Mouse (Mus musculus): ENCODE data around the gene Kat6b. TPM values are rescaled to one million over a fixed set of nuclear protein-coding genes. Genes with fewer than 3 reads are reported as not detected.
"Not testable (repeated sequence)": the region's sequence is repeated elsewhere in the genome, so short reads cannot be mapped to it uniquely, and the experiment has no call there.

Kat6b gene
- polyA plus RNA-seq (2015; fragmentation: Nextera tagmentation; extraction: Ambion mirVana), result 5.5 and 8.1 TPM in 2 replicates

DNA sequence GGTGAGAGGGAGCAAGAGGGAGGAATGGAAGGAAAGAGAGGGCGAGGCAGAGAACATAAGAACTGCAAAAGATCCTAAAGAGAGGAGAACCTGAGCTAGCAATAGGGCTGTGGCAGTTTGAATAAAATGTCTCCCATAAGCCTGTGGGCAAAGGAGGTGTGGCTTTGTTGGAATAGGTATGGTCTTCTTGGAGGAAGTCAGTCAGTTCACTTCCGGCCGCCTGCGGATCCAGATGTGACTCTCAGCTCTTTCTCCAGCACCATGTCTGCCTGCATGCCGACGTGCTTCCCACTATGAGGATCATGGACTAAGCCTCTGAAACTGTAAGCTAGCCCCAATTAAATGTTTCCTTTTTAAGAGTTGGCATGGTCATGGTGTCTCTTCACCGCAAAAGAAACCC, at the start of gene Kat6b:
Kat6b (plus strand) TSS at position 204 of the 400 bp plus-strand sequence.
- no peak for DNase-seq (ENCODE audit: low spot score)

- DNase-seq (ENCODE audit: low spot score), result no peak
Measured at GRCm38 (mm10) chr14:21433415-21433814, 47.8 kb upstream of the Kat6b start.

DNA sequence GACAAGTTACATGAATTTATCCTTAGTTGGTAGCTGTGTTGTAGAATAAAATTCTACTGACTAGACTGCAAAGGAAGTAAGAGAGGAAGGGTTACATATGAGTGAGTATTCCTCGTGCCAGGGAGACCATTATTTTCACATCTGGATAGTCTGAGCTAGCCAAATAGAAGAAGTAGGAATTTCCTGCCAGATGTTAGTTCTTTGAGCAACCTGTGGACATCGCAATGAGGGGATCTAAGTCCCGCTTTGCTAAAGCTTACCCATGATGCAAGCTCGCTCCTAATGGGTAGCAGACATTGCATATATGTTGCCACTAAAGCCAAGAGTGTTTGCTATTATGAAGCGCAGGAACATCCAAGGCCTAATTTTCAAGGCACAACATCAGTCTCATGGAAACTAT, 47.2 kb upstream of the Kat6b start:
- DNase-seq (ENCODE audit: low spot score), result no peak

DNA sequence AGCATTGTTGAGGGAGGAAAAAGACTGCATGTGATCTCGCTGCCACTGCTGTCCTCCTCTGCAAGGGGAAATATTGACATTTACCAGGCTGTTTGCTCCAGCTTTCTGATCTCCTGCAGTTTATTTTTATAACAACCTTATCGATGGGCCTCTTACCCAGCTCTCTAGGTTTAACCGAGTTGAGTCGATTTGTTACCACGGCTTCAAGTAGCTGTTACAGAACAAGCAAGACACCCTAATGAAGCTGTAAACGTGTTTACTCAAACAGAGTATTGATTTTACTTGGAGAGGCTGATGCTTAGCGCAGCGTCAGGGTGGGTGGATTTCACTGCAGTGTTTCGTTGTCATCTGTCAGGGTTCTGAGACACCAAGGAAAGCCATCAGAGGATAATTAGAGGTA, 46.5 kb upstream of the Kat6b start:
- no peak for DNase-seq (ENCODE audit: low spot score)

DNA sequence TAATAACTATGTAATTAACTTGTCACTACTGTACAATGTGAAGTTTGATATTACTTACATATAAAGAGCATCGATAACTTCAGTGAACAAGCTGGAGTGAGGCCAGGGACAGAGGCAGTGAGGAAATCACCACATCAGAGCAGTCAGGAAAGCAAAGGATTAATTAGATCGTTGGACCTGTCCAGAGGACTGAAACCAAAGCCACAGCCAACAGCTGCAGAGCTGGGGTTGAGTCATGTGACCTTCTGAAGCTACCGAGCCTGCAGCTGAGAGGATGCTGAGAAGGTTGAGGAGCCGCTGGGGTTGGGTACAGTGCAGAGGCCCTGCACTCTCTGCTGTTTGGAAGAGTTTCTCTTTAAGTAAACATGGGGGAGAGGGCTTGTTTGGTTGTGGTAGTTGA, 41.4 kb upstream of the Kat6b start:
- DNase-seq (ENCODE audit: low spot score), result peak; percentile 51

DNA sequence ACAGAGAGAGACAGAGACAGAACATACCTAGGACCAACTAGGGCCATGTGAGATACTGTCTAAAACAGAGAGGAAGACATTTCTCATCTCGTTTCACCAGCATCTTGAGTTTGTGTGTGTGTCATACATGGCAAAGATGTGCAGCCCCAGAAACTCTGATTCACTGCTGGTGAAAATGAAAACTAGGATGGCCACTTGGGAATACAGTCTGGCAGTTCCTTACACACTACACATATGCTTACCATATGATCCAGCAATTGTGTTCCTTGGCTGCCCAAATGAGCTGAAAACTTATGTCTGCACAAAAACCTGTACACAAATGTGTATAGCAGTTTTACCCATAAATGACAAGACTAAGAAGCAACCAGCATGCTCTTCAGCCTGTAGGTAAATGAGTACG, 40.7 kb upstream of the Kat6b start:
- DNase-seq (ENCODE audit: low spot score), result no peak

GRCm38 (mm10) chr14:21441772-21442533, 39.3 kb upstream of the Kat6b start:
- DNase-seq (ENCODE audit: low spot score), result no peak

GRCm38 (mm10) chr14:21452581-21452980, 28.7 kb upstream of the Kat6b start:
- DNase-seq (ENCODE audit: low spot score), result no peak

- no peak for DNase-seq (ENCODE audit: low spot score)
Measured at GRCm38 (mm10) chr14:21453896-21454295, 27.3 kb upstream of the Kat6b start.

DNA sequence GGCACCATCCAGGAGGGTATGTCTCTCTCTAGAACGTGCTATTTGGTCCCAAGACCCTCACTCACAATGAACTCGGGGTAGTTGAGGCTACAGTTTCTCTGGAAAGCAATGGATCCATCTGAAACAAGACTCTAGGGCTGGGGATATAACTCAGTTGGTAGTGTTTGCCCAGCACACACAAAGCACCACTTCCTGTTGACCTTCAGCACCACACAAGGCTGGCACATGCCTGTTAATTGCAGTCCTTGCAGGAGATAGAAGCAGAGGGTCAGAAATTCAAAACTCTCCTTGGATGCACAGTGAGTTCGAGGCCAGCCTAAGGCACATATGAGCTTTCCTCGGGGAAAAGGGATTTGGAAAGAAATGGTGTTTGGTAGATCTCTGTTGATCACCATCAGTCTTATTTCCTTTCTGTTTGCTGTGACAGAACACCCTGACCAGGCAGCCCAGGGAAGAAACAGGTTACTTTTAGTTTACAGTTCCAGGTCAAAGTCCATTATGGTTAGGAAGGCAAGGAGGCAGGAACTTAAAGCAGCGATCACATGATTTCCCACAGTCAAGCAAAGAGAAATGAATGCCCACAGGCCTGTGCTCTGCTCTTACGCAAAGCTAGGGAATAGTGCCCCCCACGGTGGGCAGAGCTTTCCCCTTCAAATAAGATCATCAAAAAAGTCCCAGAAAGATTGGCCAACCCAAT, 25.4 kb upstream of the Kat6b start:
- DNase-seq (ENCODE audit: low spot score), result no peak

- DNase-seq (ENCODE audit: low spot score), result no peak
Measured at GRCm38 (mm10) chr14:21456526-21456925, 24.7 kb upstream of the Kat6b start.

- DNase-seq (ENCODE audit: low spot score), result no peak
Measured at GRCm38 (mm10) chr14:21457876-21458275, 23.4 kb upstream of the Kat6b start.

DNA sequence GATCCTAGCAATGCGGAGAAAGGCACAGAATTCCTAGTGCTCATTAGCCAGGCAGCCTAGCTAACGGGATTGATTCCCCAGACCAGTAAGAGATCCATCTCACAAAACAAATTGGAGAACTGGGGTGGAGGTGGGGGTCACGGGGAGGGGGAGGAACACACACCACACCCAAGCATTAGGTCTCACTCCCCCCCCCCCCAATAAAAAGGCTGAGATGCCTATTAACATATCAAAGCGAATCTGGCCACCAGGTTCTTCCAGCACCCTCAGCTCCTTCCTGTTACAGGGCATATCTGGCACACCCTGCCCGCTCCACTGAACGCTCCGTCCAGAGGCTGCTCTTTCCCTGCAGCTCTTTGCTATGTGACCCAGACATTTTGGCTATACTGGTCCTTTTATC, 22.5 kb upstream of the Kat6b start:
- DNase-seq (ENCODE audit: low spot score), result no peak

DNA sequence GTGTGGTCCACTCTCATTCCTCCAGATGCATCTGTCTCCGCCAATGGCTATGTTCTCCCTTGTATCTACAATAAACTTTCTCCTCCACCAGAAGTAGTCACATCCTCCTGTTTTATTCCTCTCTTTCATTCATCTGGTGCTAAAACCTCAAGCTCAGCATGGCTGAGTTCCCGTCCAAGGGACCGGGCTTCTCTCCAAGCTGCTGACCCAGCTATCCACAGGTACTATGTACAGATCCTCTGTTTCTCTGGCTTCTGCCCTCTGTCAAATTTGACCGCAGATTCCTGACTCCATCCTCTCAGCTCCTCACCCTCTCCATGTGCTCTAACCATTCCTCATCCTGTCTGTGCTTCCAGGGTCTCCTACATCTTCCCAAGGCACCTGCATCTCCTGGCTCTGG, 22.1 kb upstream of the Kat6b start:
- no peak for DNase-seq (ENCODE audit: low spot score)

GRCm38 (mm10) chr14:21462398-21462797, 18.8 kb upstream of the Kat6b start:
- DNase-seq (ENCODE audit: low spot score), result no peak

DNA sequence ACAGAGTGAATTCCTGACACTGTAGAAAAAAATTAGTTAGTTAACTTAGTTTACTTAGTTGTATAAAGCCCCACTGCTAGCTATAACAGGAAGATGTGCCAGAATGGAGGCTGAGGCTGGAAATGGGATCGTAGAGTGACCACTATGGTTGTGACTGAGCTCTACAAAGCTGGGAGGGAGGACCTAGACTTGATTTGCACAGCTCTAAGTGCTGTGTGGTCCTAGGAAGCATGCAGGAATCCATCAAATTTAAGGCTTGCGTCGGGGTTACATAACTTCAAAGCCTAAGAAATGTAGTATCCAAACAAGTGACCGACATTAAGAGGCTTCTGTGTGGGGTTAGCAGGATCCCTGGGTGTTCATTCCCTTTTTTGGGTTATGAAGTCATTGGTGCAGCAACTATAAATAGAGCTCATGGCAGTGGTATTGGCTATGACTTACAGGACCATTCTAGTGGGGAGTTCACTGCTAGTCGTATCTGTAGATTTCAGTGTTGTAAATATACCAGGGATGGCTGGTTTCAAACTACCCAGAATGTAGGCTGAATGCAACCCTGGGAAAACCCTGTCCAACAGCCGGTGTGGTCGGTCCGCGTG, 18.0 kb upstream of the Kat6b start:
- DNase-seq (ENCODE audit: low spot score), result no peak

DNA sequence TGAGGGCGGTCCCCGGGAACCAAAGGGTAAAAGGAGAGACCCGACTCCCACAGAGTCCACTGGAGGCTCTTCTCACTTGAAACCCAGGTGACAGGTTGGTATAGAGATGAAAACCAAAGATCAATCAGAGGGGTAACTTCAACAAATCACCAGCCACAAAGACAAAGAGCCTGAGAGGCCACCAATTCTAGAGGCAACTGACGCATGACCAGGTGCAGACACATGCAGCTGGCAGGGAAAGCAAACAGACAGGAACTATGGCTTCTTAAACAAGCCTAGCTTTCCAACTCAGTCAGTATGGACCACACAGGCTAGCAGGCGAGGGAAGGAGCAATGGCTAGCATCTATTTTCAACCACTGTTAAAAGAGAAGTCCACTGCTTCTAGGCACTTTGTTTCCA, 10.8 kb upstream of the Kat6b start:
- DNase-seq (ENCODE audit: low spot score), result peak; percentile 76

- DNase-seq (ENCODE audit: low spot score), result no peak
Measured at GRCm38 (mm10) chr14:21471975-21472374, 9.3 kb upstream of the Kat6b start.

DNA sequence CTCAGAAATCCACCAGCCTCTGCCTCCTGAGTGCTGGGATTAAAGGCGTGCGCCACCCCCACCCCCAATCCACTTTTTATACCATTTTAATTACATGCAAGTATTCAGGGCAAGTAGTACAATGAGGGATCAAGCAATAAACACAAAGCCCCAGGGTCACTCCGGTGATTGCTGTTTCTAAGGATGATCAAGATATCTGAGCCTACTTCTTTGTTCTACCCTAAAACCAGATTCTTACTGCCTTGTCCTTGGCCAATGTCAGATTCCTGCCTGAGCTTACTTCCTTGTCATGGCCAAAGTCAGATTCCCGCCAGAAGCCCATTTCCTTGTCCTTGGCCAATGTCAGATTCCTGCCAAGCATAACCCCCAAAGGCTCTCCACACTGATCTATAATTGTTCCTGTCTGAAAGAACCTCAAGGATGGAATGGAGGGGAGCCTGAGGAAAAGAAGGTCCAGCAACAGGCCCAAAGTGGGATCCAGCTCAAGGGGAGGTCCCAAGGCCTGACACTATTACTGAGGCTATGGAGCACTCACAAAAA, 6.6 kb upstream of the Kat6b start:
- DNase-seq (ENCODE audit: low spot score), result not testable (repeated sequence)

DNA sequence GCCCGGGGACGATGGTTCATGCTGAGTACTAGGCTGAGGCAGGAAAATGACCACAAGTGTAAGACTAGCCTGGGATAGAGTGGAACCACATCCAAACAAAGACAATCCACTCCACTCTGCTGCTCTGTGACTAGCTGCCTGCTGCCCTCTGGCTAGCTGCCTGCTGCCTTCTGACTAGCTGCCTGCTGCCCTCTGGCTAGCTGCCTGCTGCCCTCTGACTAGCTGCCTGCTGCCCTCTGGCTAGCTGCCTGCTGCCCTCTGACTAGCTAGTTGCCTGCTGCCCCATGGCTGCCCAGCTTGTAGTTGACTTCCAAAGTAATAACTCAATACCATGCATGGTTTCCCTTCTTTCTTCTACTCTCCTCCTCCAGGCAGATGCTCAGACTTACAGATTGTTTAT, 4.1 kb upstream of the Kat6b start:
- no peak for DNase-seq (ENCODE audit: low spot score)

GRCm38 (mm10) chr14:21479566-21479965, 1.7 kb upstream of the Kat6b start:
- DNase-seq (ENCODE audit: low spot score), result no peak

- DNase-seq (ENCODE audit: low spot score), result no peak
Measured at GRCm38 (mm10) chr14:21480191-21480590, 1.0 kb upstream of the Kat6b start.
